Mouse (Mus musculus) kidney, postnatal 0 days (tissue): ENCODE results near the gene Sik2. TPM values are rescaled to one million over a fixed set of nuclear protein-coding genes. Genes with fewer than 3 reads are reported as not detected.

Experiments used
- ATAC-seq: fragments of 200-750 bp; cut with Nextera tagmentation; replicated peaks from 2 replicates; pipeline ENCODE4 v1.8.0; 2017; ENCODE audit warnings: low read depth, moderate number of reproducible peaks, moderate TSS enrichment, moderate library complexity; ENCODE audit not compliant: low FRiP score
- DNase-seq: peaks from one replicate; pipeline ENCODE4 v3.0.0-alpha.2; 2016; ENCODE audit warnings: low spot score
- H3K27ac ChIP-seq: fragments of 300-500 bp; sonication (generic); 2 replicates; pipeline ENCODE4 v1.5.1; 2014; ENCODE audit warnings: mild to moderate bottlenecking
- H3K27me3 ChIP-seq: fragments of 300-500 bp; sonication (generic); 2 replicates; pipeline ENCODE4 v1.6.1; 2014; ENCODE audit warnings: low read length, mixed read lengths; ENCODE audit not compliant: insufficient read depth
- H3K36me3 ChIP-seq: fragments of 300-500 bp; sonication (generic); 2 replicates; pipeline ENCODE4 v1.6.1; 2014; ENCODE audit warnings: low read length, mixed read lengths; ENCODE audit not compliant: insufficient read depth
- H3K4me1 ChIP-seq: fragments of 300-500 bp; sonication (generic); replicated peaks from 2 replicates; pipeline ENCODE4 v1.6.1; 2014; ENCODE audit warnings: antibody characterized with exemption, low read length, mixed read lengths; ENCODE audit not compliant: insufficient read depth
- H3K4me2 ChIP-seq: fragments of 300-500 bp; sonication (generic); 2 replicates; pipeline ENCODE4 v1.6.1; 2014; ENCODE audit warnings: mild to moderate bottlenecking, low read length, moderate library complexity, mixed read lengths
- H3K4me3 ChIP-seq: fragments of 300-500 bp; sonication (generic); replicated peaks from 2 replicates; pipeline ENCODE4 v1.5.1; 2014; ENCODE audit warnings: low read depth, low read length
- H3K9ac ChIP-seq: fragments of 300-500 bp; sonication (generic); 2 replicates; pipeline ENCODE4 v1.6.1; 2014; ENCODE audit warnings: low read depth, low read length
- H3K9me3 ChIP-seq: fragments of 300-500 bp; sonication (generic); replicated peaks from 2 replicates; pipeline ENCODE4 v1.6.1; 2016; ENCODE audit warnings: low read length, inconsistent platforms, mixed read lengths
- CTCF ChIP-seq: IDR thresholded peaks from 2 replicates; pipeline ENCODE4 v1.5.1; 2016; ENCODE audit warnings: antibody characterized with exemption, low read depth, mild to moderate bottlenecking, moderate library complexity
- WGBS: fragments of 180-500 bp; shearing (Covaris S2); extraction: QIAGEN DNeasy Blood & Tissue Kit; methylation state at CpG from one replicate; pipeline ENCODE4 v1.1.7; 2014; 5-methylcytosine and 5-hydroxymethylcytosine counted together
- polyA plus RNA-seq: library from polyadenylated mRNA; unstranded; fragments of >200 nt; fragmentation: Nextera tagmentation; extraction: Ambion mirVana; gene quantifications from 2 replicates; pipeline ENCODE4 v1.2.1, GENCODE M21; 2015

The Sik2 gene
- polyA plus RNA-seq, 1 experiment from 2014 or later, result 12.5 TPM

- peak; percentile 88 for DNase-seq
- ATAC-seq, result no peak
- no peak overlapping the region for H3K9ac ChIP-seq
- no peaks in the 10 kb centered on the region for H3K27me3 ChIP-seq
- no peak overlapping the region for H3K27ac ChIP-seq
- H3K36me3 ChIP-seq, result no peaks in the 10 kb centered on the region
- no peaks in the 10 kb centered on the region for H3K9me3 ChIP-seq
- no peak overlapping the region for H3K4me2 ChIP-seq
- H3K4me3 ChIP-seq, result no peak overlapping the region
- peaks cover 3% of the 10 kb centered on the region; the same call in 1 of the 2 replicates for H3K4me1 ChIP-seq
- WGBS, result 9% methylated on average over 4 of the region's 4 CpGs
- TF ChIP-seq CTCF, result peak; percentile 79
Measured at GRCm38 (mm10) chr9:51006846-51007245, 2.0 kb downstream of the Sik2 start.

GRCm38 (mm10) chr9:51004062-51004461, 4.8 kb downstream of the Sik2 start:
- Histone ChIP-seq H3K4me1 (peaks cover 3% of the 10 kb centered on the region; the same call in 1 of the 2 replicates), H3K4me2 (no peak overlapping the region), H3K9ac (no peak overlapping the region), H3K9me3 (no peaks in the 10 kb centered on the region), H3K27me3 (no peaks in the 10 kb centered on the region), H3K27ac (no peak overlapping the region), H3K36me3 (no peaks in the 10 kb centered on the region), H3K4me3 (no peak overlapping the region)
- WGBS, result 82% methylated on average over 1 of the region's 1 CpGs
- TF ChIP-seq CTCF, result no peak
- DNase-seq (no peak), ATAC-seq (no peak)

GRCm38 (mm10) chr9:50986677-50987076, 22.2 kb downstream of the Sik2 start:
- Histone ChIP-seq H3K9me3 (no peaks in the 10 kb centered on the region), H3K27ac (no peak overlapping the region), H3K27me3 (no peaks in the 10 kb centered on the region), H3K4me3 (no peak overlapping the region), H3K4me2 (no peak overlapping the region), H3K4me1 (no peaks in the 10 kb centered on the region), H3K9ac (no peak overlapping the region), H3K36me3 (no peaks in the 10 kb centered on the region)
- TF ChIP-seq CTCF, result no peak
- ATAC-seq (no peak), DNase-seq (no peak)

GRCm38 (mm10) chr9:50986123-50986522, 22.8 kb downstream of the Sik2 start:
- H3K4me2 ChIP-seq, result no peak overlapping the region
- H3K9ac ChIP-seq, result no peak overlapping the region
- no peak overlapping the region for H3K27ac ChIP-seq
- H3K4me3 ChIP-seq, result no peak overlapping the region
- no peaks in the 10 kb centered on the region for H3K27me3 ChIP-seq
- ATAC-seq (no peak), DNase-seq (no peak)
- H3K9me3 ChIP-seq, result no peaks in the 10 kb centered on the region
- WGBS, result 35% methylated on average over 8 of the region's 8 CpGs
- no peaks in the 10 kb centered on the region for H3K36me3 ChIP-seq
- no peaks in the 10 kb centered on the region for H3K4me1 ChIP-seq
- no peak for TF ChIP-seq CTCF

GRCm38 (mm10) chr9:50981499-50982190, 27.2 kb downstream of the Sik2 start:
- DNase-seq (no peak), ATAC-seq (no peak)
- H3K27me3 ChIP-seq, result no peaks in the 10 kb centered on the region
- H3K9me3 ChIP-seq, result no peaks in the 10 kb centered on the region
- 92% methylated on average over 4 of the region's 4 CpGs for WGBS
- no peak overlapping the region for H3K4me3 ChIP-seq
- H3K9ac ChIP-seq, result no peak overlapping the region
- H3K27ac ChIP-seq, result no peak overlapping the region
- H3K36me3 ChIP-seq, result no peaks in the 10 kb centered on the region
- no peak overlapping the region for H3K4me2 ChIP-seq
- no peaks in the 10 kb centered on the region for H3K4me1 ChIP-seq
- TF ChIP-seq CTCF, result no peak

GRCm38 (mm10) chr9:50974631-50975030, 34.2 kb downstream of the Sik2 start:
- ATAC-seq, result no peak
- 93% methylated on average over 7 of the region's 7 CpGs for WGBS
- no peak overlapping the region for H3K9ac ChIP-seq

GRCm38 (mm10) chr9:50970413-50970812, 38.5 kb downstream of the Sik2 start:
- Histone ChIP-seq H3K9me3 (no peaks in the 10 kb centered on the region), H3K36me3 (no peaks in the 10 kb centered on the region), H3K4me2 (no peak overlapping the region), H3K4me3 (no peak overlapping the region), H3K27me3 (no peaks in the 10 kb centered on the region), H3K4me1 (no peaks in the 10 kb centered on the region), H3K27ac (no peak overlapping the region), H3K9ac (no peak overlapping the region)
- WGBS, result 75% methylated on average over 4 of the region's 4 CpGs
- DNase-seq (no peak), ATAC-seq (no peak)
- no peak for TF ChIP-seq CTCF

More at GRCm38 (mm10) chr9:50974631-50975030, 34.2 kb downstream of the Sik2 start:
- Histone ChIP-seq H3K9me3 (no peaks in the 10 kb centered on the region), H3K27me3 (no peaks in the 10 kb centered on the region), H3K4me3 (no peak overlapping the region), H3K36me3 (no peaks in the 10 kb centered on the region), H3K4me2 (no peak overlapping the region), H3K27ac (no peak overlapping the region), H3K4me1 (no peaks in the 10 kb centered on the region)
- no peak for TF ChIP-seq CTCF
- no peak for DNase-seq
